Mouse (Mus musculus) cerebellum, postnatal 4 days (tissue): ENCODE results near the gene Cryba4.

Source experiments
- DNase-seq, 2 experiments: peaks; one replicate each; pipeline ENCODE4 v3.0.0; 2022; ENCODE audit warnings: low spot score in 2 of 2, mixed read lengths in 1 of 2

The Cryba4 gene

GRCm38 (mm10) chr5:112266011-112266777 is 13.9 kb upstream of the Cryba4 start:
- no peak for DNase-seq

- no peak for DNase-seq
These were observed 13.2 kb upstream of the Cryba4 start for GRCm38 (mm10) chr5:112265515-112265914.

GRCm38 (mm10) chr5:112265110-112265509 is 12.8 kb upstream of the Cryba4 start:
- no peak for DNase-seq

GRCm38 (mm10) chr5:112264099-112264498 is 11.8 kb upstream of the Cryba4 start:
- DNase-seq: no peak

GRCm38 (mm10) chr5:112260818-112261217 is 8.5 kb upstream of the Cryba4 start:
- DNase-seq: no peak

- DNase-seq: no peak
These were observed 7.7 kb upstream of the Cryba4 start for GRCm38 (mm10) chr5:112259862-112260650.

- no peak for DNase-seq
These were observed 5.6 kb upstream of the Cryba4 start for GRCm38 (mm10) chr5:112257896-112258295.

- DNase-seq: no peak
These were observed 4.1 kb upstream of the Cryba4 start for GRCm38 (mm10) chr5:112256457-112256856.

- DNase-seq: peak in 1 of 2 experiments; percentile 51
These were observed 3.1 kb upstream of the Cryba4 start, which contains the start of gene Crybb1 for GRCm38 (mm10) chr5:112255426-112255825. Crybb1 (plus strand) TSS chr5:112255815.

GRCm38 (mm10) chr5:112254282-112254806 is 2.0 kb upstream of the Cryba4 start:
- DNase-seq: peak in 1 of 2 experiments; percentile 58

GRCm38 (mm10) chr5:112253169-112253568 is 851 bp upstream of the Cryba4 start:
- DNase-seq: no peak

- DNase-seq: no peak
These were observed 3.2 kb downstream of the Cryba4 start for GRCm38 (mm10) chr5:112249106-112249505.

GRCm38 (mm10) chr5:112247399-112247798 is 4.9 kb downstream of the Cryba4 start:
- DNase-seq: no peak

GRCm38 (mm10) chr5:112244890-112245615 is 7.3 kb downstream of the Cryba4 start:
- DNase-seq: no peak

GRCm38 (mm10) chr5:112244275-112244562 is 8.1 kb downstream of the Cryba4 start:
- DNase-seq: no peak

GRCm38 (mm10) chr5:112243539-112244274 is 8.6 kb downstream of the Cryba4 start:
- DNase-seq: no peak

- no peak for DNase-seq
These were observed 9.3 kb downstream of the Cryba4 start for GRCm38 (mm10) chr5:112243041-112243440.

GRCm38 (mm10) chr5:112242361-112242778 is 9.9 kb downstream of the Cryba4 start:
- no peak for DNase-seq

- DNase-seq: no peak
These were observed 10.5 kb downstream of the Cryba4 start for GRCm38 (mm10) chr5:112241849-112242248.

- peak; percentile 92 to 95 for DNase-seq
These were observed 11.6 kb downstream of the Cryba4 start for GRCm38 (mm10) chr5:112240761-112241160.

GRCm38 (mm10) chr5:112238781-112239482 is 13.4 kb downstream of the Cryba4 start:
- DNase-seq: no peak
